Mouse (Mus musculus) embryonic facial prominence, embryonic 11.5 days (tissue): ENCODE measurements around the gene Swt1. TPM values are rescaled to one million over a fixed set of nuclear protein-coding genes. Genes with fewer than 3 reads are reported as not detected.

ENCODE experiments used
- ATAC-seq: fragments of 200-750 bp; cut with Nextera tagmentation; replicated peaks from 2 replicates; pipeline ENCODE4 v1.8.0; 2017; ENCODE audit warnings: low read depth; ENCODE audit not compliant: insufficient number of reproducible peaks, low FRiP score, low TSS enrichment
- DNase-seq: peaks from one replicate; pipeline ENCODE4 v3.0.0-alpha.2; 2015; ENCODE audit warnings: low spot score
- H3K27ac ChIP-seq: fragments of 300-500 bp; sonication (generic); replicated peaks from 2 replicates; pipeline ENCODE4 v1.5.1; 2014; ENCODE audit warnings: mild to moderate bottlenecking, low read depth, low read length, control low read depth
- H3K27me3 ChIP-seq: fragments of 300-500 bp; sonication (generic); 2 replicates; pipeline ENCODE4 v1.6.1; 2014; ENCODE audit warnings: mild to moderate bottlenecking, low read length, moderate library complexity, mixed read lengths; ENCODE audit not compliant: control insufficient read depth, insufficient read depth
- H3K36me3 ChIP-seq: fragments of 300-500 bp; sonication (generic); replicated peaks from 2 replicates; pipeline ENCODE4 v1.6.1; 2014; ENCODE audit warnings: low read depth, mild to moderate bottlenecking, low read length, moderate library complexity, mixed read lengths; ENCODE audit not compliant: control insufficient read depth, insufficient read depth
- H3K4me1 ChIP-seq: fragments of 300-500 bp; sonication (generic); 2 replicates; pipeline ENCODE4 v1.6.1; 2014; ENCODE audit warnings: low read length, mixed read lengths; ENCODE audit not compliant: control insufficient read depth, insufficient read depth
- H3K4me2 ChIP-seq: fragments of 300-500 bp; sonication (generic); 2 replicates; pipeline ENCODE4 v1.6.1; 2014; ENCODE audit warnings: low read depth, mild to moderate bottlenecking, control low read depth, low read length, moderate library complexity
- H3K4me3 ChIP-seq: fragments of 300-500 bp; sonication (generic); 2 replicates; pipeline ENCODE4 v1.5.1; 2014; ENCODE audit warnings: low read depth, low read length, control low read depth
- H3K9ac ChIP-seq: fragments of 300-500 bp; sonication (generic); replicated peaks from 2 replicates; pipeline ENCODE4 v1.6.1; 2014; ENCODE audit warnings: mild to moderate bottlenecking, control low read depth, low read length
- H3K9me3 ChIP-seq: fragments of 300-500 bp; sonication (generic); replicated peaks from 2 replicates; pipeline ENCODE4 v1.6.1; 2016; ENCODE audit warnings: mild to moderate bottlenecking, low read length, inconsistent platforms, mixed read lengths; ENCODE audit not compliant: control insufficient read depth
- WGBS: fragments of 180-500 bp; shearing (Covaris S2); extraction: QIAGEN DNeasy Blood & Tissue Kit; methylation state at CpG from one replicate; pipeline ENCODE4 v1.1.7; 2014; 5-methylcytosine and 5-hydroxymethylcytosine counted together
- microRNA-seq: library from miRNA; unstranded; fragments of <30 nt; microRNA quantifications from one replicate; pipeline ENCODE4, GENCODE M21; 2016; ENCODE audit warnings: borderline number of aligned reads
- polyA plus RNA-seq: library from polyadenylated mRNA; unstranded; fragments of >200 nt; fragmentation: Nextera tagmentation; extraction: Ambion mirVana; gene quantifications from 2 replicates; pipeline ENCODE4 v1.2.1, GENCODE M21; 2014

Gene Swt1
- polyA plus RNA-seq, 1 experiment from 2014 or later: 21.9 TPM

- no peaks in the 10 kb centered on the region for H3K9me3 ChIP-seq
- H3K27me3 ChIP-seq: no peaks in the 10 kb centered on the region
- H3K4me3 ChIP-seq: no peak overlapping the region
- H3K27ac ChIP-seq: no peak overlapping the region
- no peak overlapping the region for H3K4me2 ChIP-seq
- H3K9ac ChIP-seq: no peak overlapping the region
- WGBS: 87% methylated on average over 14 of the region's 14 CpGs
- ATAC-seq (no peak), DNase-seq (no peak)
- no peaks in the 10 kb centered on the region for H3K36me3 ChIP-seq
- no peaks in the 10 kb centered on the region for H3K4me1 ChIP-seq
Measured at GRCm38 (mm10) chr1:151328341-151329097, 99.7 kb downstream of the Swt1 start.

- Histone ChIP-seq H3K4me1 (no peaks in the 10 kb centered on the region), H3K27ac (no peak overlapping the region), H3K9ac (no peak overlapping the region), H3K36me3 (no peaks in the 10 kb centered on the region), H3K4me3 (no peak overlapping the region), H3K27me3 (no peaks in the 10 kb centered on the region), H3K9me3 (no peaks in the 10 kb centered on the region), H3K4me2 (no peak overlapping the region)
- ATAC-seq (no peak), DNase-seq (no peak)
- WGBS: 93% methylated on average over 1 of the region's 1 CpGs
Measured at GRCm38 (mm10) chr1:151325328-151325727, 102.9 kb downstream of the Swt1 start.

- Histone ChIP-seq H3K4me1 (no peaks in the 10 kb centered on the region), H3K36me3 (no peaks in the 10 kb centered on the region), H3K4me2 (no peak overlapping the region), H3K9me3 (no peaks in the 10 kb centered on the region), H3K27ac (no peak overlapping the region), H3K9ac (no peak overlapping the region), H3K27me3 (no peaks in the 10 kb centered on the region), H3K4me3 (no peak overlapping the region)
- DNase-seq: no peak
- no peak for ATAC-seq
- WGBS: 59% methylated on average over 4 of the region's 4 CpGs
Measured at GRCm38 (mm10) chr1:151320408-151320807, 107.8 kb downstream of the Swt1 start.

GRCm38 (mm10) chr1:151319267-151319666, 109.0 kb downstream of the Swt1 start:
- no peak overlapping the region for H3K27ac ChIP-seq
- H3K36me3 ChIP-seq: no peaks in the 10 kb centered on the region
- H3K27me3 ChIP-seq: no peaks in the 10 kb centered on the region
- no peak overlapping the region for H3K4me3 ChIP-seq
- no peak for ATAC-seq
- 86% methylated on average over 7 of the region's 7 CpGs for WGBS
- H3K4me1 ChIP-seq: no peaks in the 10 kb centered on the region
- H3K9me3 ChIP-seq: no peaks in the 10 kb centered on the region
- DNase-seq: no peak
- H3K4me2 ChIP-seq: no peak overlapping the region
- no peak overlapping the region for H3K9ac ChIP-seq

Small RNA genes lying within 50 kb of the gene (microRNA-seq; reads per million reads assigned to microRNA genes)
- gene Mir7682: 1.4 reads per million

Other genes starting within 250 kb of the Swt1 start
- gene Gm47985, start 245.9 kb downstream of the Swt1 start, polyA plus RNA-seq: 0.49 and 0.66 TPM in 2 replicates
- 0.45 TPM in 1 of 2 replicates, not detected in the other for gene Gm8947, start 236.1 kb downstream of the Swt1 start, polyA plus RNA-seq
- gene Gm47995, start 230.0 kb downstream of the Swt1 start, polyA plus RNA-seq: 0.36 TPM in 1 of 2 replicates, not detected in the other
- not detected in 2 replicates for gene 3110040M04Rik, start 224.3 kb downstream of the Swt1 start, polyA plus RNA-seq
- 0.54 TPM in 1 of 2 replicates, not detected in the other for gene Gm47996, start 218.3 kb downstream of the Swt1 start, polyA plus RNA-seq
- 432 and 470 TPM in 2 replicates for gene Ivns1abp, start 84.0 kb downstream of the Swt1 start, polyA plus RNA-seq
- gene Trmt1l, start 87 bp upstream of the Swt1 start, polyA plus RNA-seq: 43.5 and 45.8 TPM in 2 replicates
- gene Rnf2, start 72.5 kb upstream of the Swt1 start, polyA plus RNA-seq: 140 and 160 TPM in 2 replicates
- 1.4 and 1.9 TPM in 2 replicates for gene Fam129a, start 142.7 kb upstream of the Swt1 start, polyA plus RNA-seq